Mouse (Mus musculus) erythroblast, embryonic 14.5 days (primary cell): Measurements from ENCODE around the gene Ptprg. TPM values are rescaled to one million over a fixed set of nuclear protein-coding genes. Genes with fewer than 3 reads are reported as not detected.

ENCODE experiments used
- H3K27me3 ChIP-seq: 2 replicates; pipeline ENCODE4 v1.6.1; 2012; ENCODE audit warnings: inconsistent platforms; ENCODE audit not compliant: control insufficient read depth
- H3K36me3 ChIP-seq: 2 replicates; pipeline ENCODE4 v1.6.1; 2012; ENCODE audit warnings: mild to moderate bottlenecking, inconsistent platforms; ENCODE audit not compliant: control insufficient read depth
- H3K4me1 ChIP-seq: 2 replicates; pipeline ENCODE4 v1.6.1; 2012; ENCODE audit warnings: inconsistent platforms; ENCODE audit not compliant: control insufficient read depth
- H3K4me3 ChIP-seq: replicated peaks from 2 replicates; pipeline ENCODE3; 2012; ENCODE audit warnings: moderate library complexity, mild to moderate bottlenecking, inconsistent platforms
- H3K9me3 ChIP-seq: 2 replicates; pipeline ENCODE4 v1.6.1; 2012; ENCODE audit warnings: low read length, inconsistent platforms, mixed read lengths; ENCODE audit not compliant: control insufficient read depth
- GATA1 ChIP-seq: IDR thresholded peaks from 2 replicates; pipeline ENCODE4 v1.6.1; 2012; ENCODE audit warnings: low read length, inconsistent platforms, mixed read lengths
- TAL1 ChIP-seq: IDR thresholded peaks from 3 replicates; pipeline ENCODE4 v1.6.1; 2012; ENCODE audit warnings: low read length, inconsistent platforms, mixed read lengths
- polyA plus RNA-seq: library from polyadenylated mRNA; stranded (reverse); fragments of >175 nt; gene quantifications from 2 replicates; pipeline ENCODE4 v1.2.3, GENCODE M21; 2012

Gene Ptprg
- polyA plus RNA-seq, 1 experiment, result not detected

- TF ChIP-seq GATA1 (no peak), TAL1 (no peak)
- Histone ChIP-seq H3K9me3 (no peaks in the 10 kb centered on the region), H3K4me3 (no peak overlapping the region), H3K4me1 (no peaks in the 10 kb centered on the region), H3K27me3 (no peaks in the 10 kb centered on the region), H3K36me3 (no peaks in the 10 kb centered on the region)
Observed at GRCm38 (mm10) chr14:11684104-11684503, 130.8 kb downstream of the Ptprg start.

GRCm38 (mm10) chr14:11687541-11687940, 134.2 kb downstream of the Ptprg start:
- TF ChIP-seq TAL1 (no peak), GATA1 (no peak)
- Histone ChIP-seq H3K4me1 (no peaks in the 10 kb centered on the region), H3K4me3 (no peak overlapping the region), H3K36me3 (no peaks in the 10 kb centered on the region), H3K27me3 (no peaks in the 10 kb centered on the region), H3K9me3 (no peaks in the 10 kb centered on the region)

GRCm38 (mm10) chr14:11688142-11688541, 134.8 kb downstream of the Ptprg start:
- no peak for TF ChIP-seq GATA1
- TF ChIP-seq TAL1, result no peak
- H3K9me3 ChIP-seq, result no peaks in the 10 kb centered on the region
- no peaks in the 10 kb centered on the region for H3K27me3 ChIP-seq
- H3K4me3 ChIP-seq, result no peak overlapping the region
- no peaks in the 10 kb centered on the region for H3K36me3 ChIP-seq
- H3K4me1 ChIP-seq, result no peaks in the 10 kb centered on the region

GRCm38 (mm10) chr14:11690066-11690465, 136.7 kb downstream of the Ptprg start:
- Histone ChIP-seq H3K27me3 (no peaks in the 10 kb centered on the region), H3K4me3 (no peak overlapping the region), H3K9me3 (no peaks in the 10 kb centered on the region), H3K36me3 (no peaks in the 10 kb centered on the region), H3K4me1 (no peaks in the 10 kb centered on the region)
- TF ChIP-seq TAL1 (no peak), GATA1 (no peak)

- Histone ChIP-seq H3K4me3 (no peak overlapping the region), H3K27me3 (no peaks in the 10 kb centered on the region), H3K4me1 (no peaks in the 10 kb centered on the region), H3K36me3 (no peaks in the 10 kb centered on the region), H3K9me3 (no peaks in the 10 kb centered on the region)
- TF ChIP-seq TAL1, result no peak
- TF ChIP-seq GATA1, result no peak
Observed at GRCm38 (mm10) chr14:11691531-11691930, 138.2 kb downstream of the Ptprg start.

GRCm38 (mm10) chr14:11698880-11699279, 145.5 kb downstream of the Ptprg start:
- no peak for TF ChIP-seq TAL1
- TF ChIP-seq GATA1, result no peak
- no peaks in the 10 kb centered on the region for H3K4me1 ChIP-seq
- H3K36me3 ChIP-seq, result no peaks in the 10 kb centered on the region
- no peak overlapping the region for H3K4me3 ChIP-seq
- no peaks in the 10 kb centered on the region for H3K9me3 ChIP-seq
- H3K27me3 ChIP-seq, result no peaks in the 10 kb centered on the region

GRCm38 (mm10) chr14:11699654-11700053, 146.3 kb downstream of the Ptprg start:
- Histone ChIP-seq H3K4me3 (no peak overlapping the region), H3K9me3 (no peaks in the 10 kb centered on the region), H3K4me1 (no peaks in the 10 kb centered on the region), H3K36me3 (no peaks in the 10 kb centered on the region), H3K27me3 (no peaks in the 10 kb centered on the region)
- no peak for TF ChIP-seq TAL1
- no peak for TF ChIP-seq GATA1

GRCm38 (mm10) chr14:11701516-11702249, 148.4 kb downstream of the Ptprg start:
- H3K36me3 ChIP-seq, result no peaks in the 10 kb centered on the region
- TF ChIP-seq GATA1 (no peak), TAL1 (no peak)
- no peaks in the 10 kb centered on the region for H3K4me1 ChIP-seq
- H3K9me3 ChIP-seq, result no peaks in the 10 kb centered on the region
- H3K27me3 ChIP-seq, result no peaks in the 10 kb centered on the region
- no peak overlapping the region for H3K4me3 ChIP-seq

- no peaks in the 10 kb centered on the region for H3K27me3 ChIP-seq
- H3K4me1 ChIP-seq, result no peaks in the 10 kb centered on the region
- TF ChIP-seq TAL1, result no peak
- no peak for TF ChIP-seq GATA1
- H3K4me3 ChIP-seq, result no peak overlapping the region
- no peaks in the 10 kb centered on the region for H3K36me3 ChIP-seq
- H3K9me3 ChIP-seq, result no peaks in the 10 kb centered on the region
Observed at GRCm38 (mm10) chr14:11702770-11703477, 149.6 kb downstream of the Ptprg start.

- no peak overlapping the region for H3K4me3 ChIP-seq
- TF ChIP-seq TAL1, result no peak
- TF ChIP-seq GATA1, result no peak
- H3K27me3 ChIP-seq, result no peaks in the 10 kb centered on the region
Observed at GRCm38 (mm10) chr14:11704871-11705270, 151.5 kb downstream of the Ptprg start.

More at GRCm38 (mm10) chr14:11704871-11705270, 151.5 kb downstream of the Ptprg start:
- H3K4me1 ChIP-seq, result no peaks in the 10 kb centered on the region
- no peaks in the 10 kb centered on the region for H3K36me3 ChIP-seq
- H3K9me3 ChIP-seq, result no peaks in the 10 kb centered on the region
